ENCODE assay signal across 8 mouse cellular contexts in genomic region chr16:97996616-97997382, GRCm38 (mm10). TPM values are rescaled to one million over a fixed set of nuclear protein-coding genes. Genes with fewer than 3 reads are reported as not detected.
DNase-seq lines count a peak whose midpoint lies in the region; ATAC-seq lines count a peak whose summit lies in the region.

Gene B230307C23Rik (plus strand): TSS chr16:97997315.

- peak within 1 kb of the TSS; percentile 67 for H3K9ac ChIP-seq in hindbrain, embryonic 16.5 days (ENCODE audit: low read depth, low read length)

- peaks cover 5% of the 10 kb centered on the region; the same call in 1 of the 2 replicates for H3K9me3 ChIP-seq in hindbrain, embryonic 16.5 days (ENCODE audit: control insufficient read depth, low read length)

- DNase-seq in WW6 (ENCODE audit: low read depth, low spot score) = peak; percentile 71
- DNase-seq in cerebellum, postnatal 4 days (ENCODE audit: low spot score in 2 of 2) = peak; percentile 53 to 63
- DNase-seq in gastrocnemius, adult 18-20 months (ENCODE audit: low spot score) = peak; percentile 84
- peak; percentile 79 to 88 for DNase-seq in left cerebral cortex, adult 18-20 months (ENCODE audit: low spot score in 2 of 2)
- DNase-seq in right cerebral cortex, adult 18-20 months = peak; percentile 90
- DNase-seq in urinary bladder, postnatal 10 days (ENCODE audit: low spot score) = peak; percentile 41

- peak within 1 kb of the TSS; percentile 70 for H3K27ac ChIP-seq in hindbrain, embryonic 16.5 days (ENCODE audit: low read depth, low read length)
- H3K27ac ChIP-seq in macrophage = peak within 1 kb of the TSS; percentile 90

- peaks cover 46% of the 10 kb centered on the region for H3K79me2 ChIP-seq in macrophage (ENCODE audit: inconsistent target)

- peaks cover 14% of the 10 kb centered on the region for H3K4me1 ChIP-seq in hindbrain, embryonic 16.5 days (ENCODE audit: control insufficient read depth, insufficient read depth, low read depth, low read length)

- no peaks in the 10 kb centered on the region for H3K36me3 ChIP-seq in hindbrain, embryonic 16.5 days (ENCODE audit: control insufficient read depth, insufficient read depth, low read length)
- peaks cover 7% of the 10 kb centered on the region; the same call in 1 of the 2 replicates for H3K36me3 ChIP-seq in macrophage (ENCODE audit: inconsistent target)

- H3K4me2 ChIP-seq in hindbrain, embryonic 16.5 days (ENCODE audit: low read length) = peak within 1 kb of the TSS; percentile 77

- H3K4me3 ChIP-seq in hindbrain, embryonic 16.5 days (ENCODE audit: low read length) = peak within 1 kb of the TSS; percentile 59
- H3K4me3 ChIP-seq in macrophage (ENCODE audit: inconsistent target) = peak within 1 kb of the TSS; percentile 61

- no peaks in the 10 kb centered on the region for H3K27me3 ChIP-seq in hindbrain, embryonic 16.5 days (replicated peaks; ENCODE audit: control insufficient read depth, insufficient read depth, low read length)

- ATAC-seq in hindbrain, embryonic 16.5 days = peak; percentile 100

- WGBS in hindbrain, embryonic 16.5 days = 2% methylated on average over 22 of the region's 22 CpGs
- 5% methylated on average over 22 of the region's 22 CpGs for WGBS in macrophage (ENCODE audit: missing documents)

RNA-seq across cellular contexts. Expression of gene B230307C23Rik, which starts in this region (rescaled TPM):
- total RNA-seq in gastrocnemius, adult 18-20 months (2021) = 1 to 10 TPM; 4.5 to 5.2 TPM
- 14.6 and 19.2 TPM in 2 replicates for polyA plus RNA-seq in hindbrain, embryonic 16.5 days (2015; fragmentation: Nextera tagmentation; extraction: Ambion mirVana)
- 10 to 100 TPM; 21.4 to 24.2 TPM for total RNA-seq in left cerebral cortex, adult 18-20 months (2021)
- 100 to 1,000 TPM in 8 of 26 experiments, 10 to 100 TPM in 18; 18.0 to 150 (median 77.7) TPM for total RNA-seq in macrophage (2018; cell fraction: chromatin; rRNA removed)
- total RNA-seq in macrophage (2018; cell fraction: cytosol; rRNA removed) = 10 to 100 TPM; 21.9 to 78.7 (median 43.6) TPM
- 100 to 1,000 TPM in 4 of 26 experiments, 10 to 100 TPM in 22; 18.8 to 121 (median 67.0) TPM for total RNA-seq in macrophage (2018; cell fraction: nucleus; rRNA removed)
- 30.1 to 43.1 TPM (median 36.6 TPM) in 3 replicates for polyA plus RNA-seq in macrophage (2018)

Comparison
In these comparisons a context has a peak if more than half of its experiments do, and no peak if none do; other contexts are left out.
1. Peak in every context shown above with its lines: DNase-seq, ATAC-seq, H3K4me3 ChIP-seq and H3K27ac ChIP-seq.